Mouse (Mus musculus): ENCODE data around the gene Pou5f1. TPM values are rescaled to one million over a fixed set of nuclear protein-coding genes. Genes with fewer than 3 reads are reported as not detected.

The Pou5f1 gene
- total RNA-seq, 2 experiments from 2014 or later = not detected

- no peak for TF ChIP-seq CTCF (IDR thresholded peaks at IDR 0.05)
- DNase-seq = peak; percentile 98
- peak within 1 kb of the TSS; percentile 61 for H3K27ac ChIP-seq
- intact Hi-C loops (cut with DNase I) = no loop called here
- peak within 1 kb of the TSS; percentile 84 for H3K4me3 ChIP-seq
Measured at GRCm38 (mm10) chr17:35516652-35517500, 11.1 kb downstream of the Pou5f1 start, which contains the start of the genes Tcf19 and Cchcr1. TSS of gene Tcf19 (minus strand) at chr17:35516824. TSS of gene Cchcr1 (plus strand) at chr17:35517100.

GRCm38 (mm10) chr17:35517526-35517925 is 11.7 kb downstream of the Pou5f1 start:
- no peak for TF ChIP-seq CTCF (IDR thresholded peaks at IDR 0.05)
- H3K27ac ChIP-seq = peak overlapping the region; percentile 61; the same call in 1 of the 2 replicates
- intact Hi-C loops (cut with DNase I) = no loop called here
- peak overlapping the region; percentile 84 for H3K4me3 ChIP-seq
- DNase-seq = no peak

GRCm38 (mm10) chr17:35524354-35524753 is 18.5 kb downstream of the Pou5f1 start:
- intact Hi-C loops (cut with DNase I) = no loop called here
- no peak for TF ChIP-seq CTCF (IDR thresholded peaks at IDR 0.05)

GRCm38 (mm10) chr17:35526644-35527043 is 20.8 kb downstream of the Pou5f1 start:
- TF ChIP-seq CTCF (IDR thresholded peaks at IDR 0.05) = no peak
- Histone ChIP-seq H3K4me3 (no peak overlapping the region), H3K27ac (no peak overlapping the region)
- intact Hi-C loops (cut with DNase I) = no loop called here
- DNase-seq = no peak

More at GRCm38 (mm10) chr17:35524354-35524753, 18.5 kb downstream of the Pou5f1 start:
- no peak overlapping the region for H3K4me3 ChIP-seq
- no peak for DNase-seq
- H3K27ac ChIP-seq = no peak overlapping the region

- Histone ChIP-seq H3K27ac (no peak overlapping the region), H3K4me3 (no peak overlapping the region)
- intact Hi-C loops (cut with DNase I) = no loop called here
- no peak for DNase-seq
- no peak for TF ChIP-seq CTCF (IDR thresholded peaks at IDR 0.05)
Measured at GRCm38 (mm10) chr17:35532360-35532759, 26.5 kb downstream of the Pou5f1 start.

- intact Hi-C loops (cut with DNase I) = no loop called here
- TF ChIP-seq CTCF (IDR thresholded peaks at IDR 0.05) = no peak
- Histone ChIP-seq H3K27ac (no peak within 1 kb of the TSS), H3K4me3 (no peak within 1 kb of the TSS)
- no peak for DNase-seq
Measured at GRCm38 (mm10) chr17:35532901-35533300, 27.1 kb downstream of the Pou5f1 start, which contains the start of gene Psors1c2. TSS of gene Psors1c2 (plus strand) at chr17:35533201.

- Histone ChIP-seq H3K4me3 (peak overlapping the region; percentile 63), H3K27ac (peak overlapping the region; percentile 48; the same call in 1 of the 2 replicates)
- intact Hi-C loops (cut with DNase I) = no loop called here
- DNase-seq = peak; percentile 75
- TF ChIP-seq CTCF (IDR thresholded peaks at IDR 0.05) = peak; percentile 92
Measured at GRCm38 (mm10) chr17:35534343-35534742, 28.5 kb downstream of the Pou5f1 start.

- no peak overlapping the region for H3K27ac ChIP-seq
- intact Hi-C loops (cut with DNase I) = no loop called here
- DNase-seq = no peak
- no peak overlapping the region for H3K4me3 ChIP-seq
- no peak for TF ChIP-seq CTCF (IDR thresholded peaks at IDR 0.05)
Measured at GRCm38 (mm10) chr17:35537421-35537820, 31.6 kb downstream of the Pou5f1 start.

- no peak for DNase-seq
- Histone ChIP-seq H3K4me3 (no peak overlapping the region), H3K27ac (no peak overlapping the region)
- TF ChIP-seq CTCF (IDR thresholded peaks at IDR 0.05) = no peak
- intact Hi-C loops (cut with DNase I) = no loop called here
Measured at GRCm38 (mm10) chr17:35538476-35538875, 32.7 kb downstream of the Pou5f1 start.

GRCm38 (mm10) chr17:35539540-35539939 is 33.7 kb downstream of the Pou5f1 start:
- no peak overlapping the region for H3K4me3 ChIP-seq
- no peak overlapping the region for H3K27ac ChIP-seq
- intact Hi-C loops (cut with DNase I) = no loop called here
- no peak for TF ChIP-seq CTCF (IDR thresholded peaks at IDR 0.05)
- no peak for DNase-seq

GRCm38 (mm10) chr17:35542761-35543411 is 37.1 kb downstream of the Pou5f1 start:
- no peak for DNase-seq
- TF ChIP-seq CTCF (IDR thresholded peaks at IDR 0.05) = no peak
- Histone ChIP-seq H3K4me3 (peak overlapping the region; percentile 35; the same call in 1 of the 2 replicates), H3K27ac (no peak overlapping the region)
- intact Hi-C loops (cut with DNase I) = no loop called here

GRCm38 (mm10) chr17:35543412-35543861 is 37.6 kb downstream of the Pou5f1 start:
- H3K27ac ChIP-seq = no peak overlapping the region
- intact Hi-C loops (cut with DNase I) = no loop called here
- no peak for DNase-seq
- H3K4me3 ChIP-seq = peak overlapping the region; percentile 35; the same call in 1 of the 2 replicates
- TF ChIP-seq CTCF (IDR thresholded peaks at IDR 0.05) = no peak

- DNase-seq = no peak
- H3K27ac ChIP-seq = no peak overlapping the region
- no peak overlapping the region for H3K4me3 ChIP-seq
- TF ChIP-seq CTCF (IDR thresholded peaks at IDR 0.05) = no peak
- intact Hi-C loops (cut with DNase I) = no loop called here
Measured at GRCm38 (mm10) chr17:35544001-35544400, 38.2 kb downstream of the Pou5f1 start.
